Mouse (Mus musculus) layer of hippocampus, adult 9-10 months (tissue): ENCODE data around the gene Hspa1l.
"Not testable (repeated sequence)": the region's sequence is repeated elsewhere in the genome, so short reads cannot be mapped to it uniquely, and the experiment has no call there.

Experiments used
- DNase-seq: peaks from one replicate; pipeline ENCODE4 v3.0.0; 2022; ENCODE audit warnings: low spot score

The Hspa1l gene

DNA sequence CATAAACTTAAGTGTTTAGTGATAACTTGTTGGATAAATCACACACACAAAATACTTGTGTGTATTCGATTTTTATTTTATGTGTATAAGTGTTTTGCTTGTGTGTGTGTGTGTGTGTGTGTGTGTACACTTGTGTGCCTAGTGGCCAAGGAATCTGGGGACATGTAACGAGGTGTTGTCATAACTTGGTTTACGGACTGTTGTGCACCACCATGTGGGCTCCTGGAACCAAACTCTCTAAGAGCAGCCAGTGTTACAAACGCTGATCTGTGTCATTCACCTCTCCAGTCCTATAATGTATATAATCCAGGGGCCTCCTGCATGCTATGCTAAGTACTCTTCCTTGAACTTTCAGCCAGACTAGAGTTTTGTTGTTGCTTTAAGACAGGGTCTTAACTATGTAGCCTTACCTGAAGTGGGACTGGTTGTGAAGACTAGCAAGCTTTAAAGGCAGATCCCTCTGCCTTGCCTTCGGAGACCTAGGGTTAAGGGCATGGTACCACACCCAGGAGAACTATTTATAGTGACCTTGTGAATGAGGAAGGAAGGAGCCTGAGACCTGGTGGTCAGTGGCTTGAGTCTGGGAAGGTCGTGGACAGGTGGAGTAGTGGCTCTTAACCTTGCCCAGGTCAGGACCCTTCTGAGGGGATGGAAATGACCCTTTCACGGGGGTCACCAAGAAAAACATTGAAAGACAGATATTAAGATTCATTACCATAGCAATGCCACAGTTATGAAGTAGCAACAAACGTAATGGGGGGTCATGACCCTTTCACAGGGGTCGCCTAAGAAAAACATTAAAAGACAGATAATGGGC, 30.7 kb downstream of the Hspa1l start:
- DNase-seq: no peak

DNA sequence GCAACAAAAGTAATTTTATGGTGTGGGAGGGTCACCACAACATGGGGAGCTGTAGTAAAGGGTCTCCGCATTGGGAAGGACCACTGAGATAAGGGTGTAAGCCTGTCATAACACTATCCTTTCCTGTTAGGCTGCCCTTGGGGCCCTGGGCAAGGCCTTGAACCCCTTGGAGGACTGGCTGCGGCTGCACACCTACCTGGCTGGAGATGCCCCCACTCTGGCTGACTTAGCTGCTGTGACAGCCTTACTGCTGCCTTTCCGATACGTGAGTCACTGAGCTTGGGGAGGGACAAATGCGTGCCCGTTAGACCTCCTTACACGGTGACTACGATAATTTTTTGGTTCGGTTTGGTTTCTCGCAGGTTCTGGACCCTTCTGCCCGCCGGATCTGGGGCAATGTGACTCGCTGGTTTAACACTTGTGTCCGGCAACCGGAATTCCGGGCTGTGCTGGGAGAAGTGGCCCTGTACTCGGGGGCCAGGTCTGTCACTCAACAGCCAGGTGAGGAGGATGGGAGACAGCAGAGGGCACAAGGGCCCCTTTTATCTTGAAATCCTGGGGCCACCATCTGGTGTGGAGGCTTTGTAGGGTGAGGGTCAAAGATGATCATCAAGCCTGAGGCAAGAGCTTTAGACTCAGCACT, 31.7 kb downstream of the Hspa1l start:
- no peak for DNase-seq

DNA sequence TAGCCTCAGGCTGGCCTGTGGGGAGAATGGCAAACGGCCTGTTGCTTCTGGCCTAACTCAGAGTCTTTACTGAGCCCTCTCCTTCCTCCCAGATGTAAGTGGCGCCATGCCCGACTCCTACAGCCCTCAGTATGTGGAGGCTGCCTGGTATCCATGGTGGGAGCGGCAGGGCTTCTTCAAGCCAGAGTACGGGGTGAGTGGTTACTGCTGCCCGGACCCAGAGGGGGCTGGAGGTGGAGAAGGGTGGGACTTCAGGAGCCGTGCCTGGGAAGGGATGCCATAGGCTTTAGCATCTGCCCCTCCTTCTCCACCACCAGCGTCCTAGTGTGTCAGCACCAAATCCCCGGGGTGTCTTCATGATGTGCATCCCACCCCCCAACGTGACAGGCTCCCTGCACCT, 32.7 kb downstream of the Hspa1l start:
- DNase-seq: no peak

DNA sequence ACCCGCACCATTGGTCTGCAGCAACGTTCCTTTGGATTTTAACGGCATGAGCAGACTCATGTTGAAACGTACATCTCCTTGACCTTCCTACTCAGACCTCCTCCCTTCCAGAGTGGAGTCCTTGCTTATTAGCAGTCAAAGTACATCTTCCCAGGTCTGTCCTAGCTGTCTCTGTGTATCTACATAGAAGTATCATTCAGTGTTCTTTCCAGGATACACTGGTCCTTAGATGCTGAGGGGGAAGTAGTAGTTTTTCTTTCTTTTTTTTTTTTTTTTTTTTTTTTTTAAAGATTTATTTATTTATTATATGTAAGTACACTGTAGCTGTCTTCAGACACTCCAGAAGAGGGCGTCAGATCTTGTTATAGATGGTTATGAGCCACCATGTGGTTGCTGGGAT, 33.4 kb downstream of the Hspa1l start:
- DNase-seq: not testable (repeated sequence)

DNA sequence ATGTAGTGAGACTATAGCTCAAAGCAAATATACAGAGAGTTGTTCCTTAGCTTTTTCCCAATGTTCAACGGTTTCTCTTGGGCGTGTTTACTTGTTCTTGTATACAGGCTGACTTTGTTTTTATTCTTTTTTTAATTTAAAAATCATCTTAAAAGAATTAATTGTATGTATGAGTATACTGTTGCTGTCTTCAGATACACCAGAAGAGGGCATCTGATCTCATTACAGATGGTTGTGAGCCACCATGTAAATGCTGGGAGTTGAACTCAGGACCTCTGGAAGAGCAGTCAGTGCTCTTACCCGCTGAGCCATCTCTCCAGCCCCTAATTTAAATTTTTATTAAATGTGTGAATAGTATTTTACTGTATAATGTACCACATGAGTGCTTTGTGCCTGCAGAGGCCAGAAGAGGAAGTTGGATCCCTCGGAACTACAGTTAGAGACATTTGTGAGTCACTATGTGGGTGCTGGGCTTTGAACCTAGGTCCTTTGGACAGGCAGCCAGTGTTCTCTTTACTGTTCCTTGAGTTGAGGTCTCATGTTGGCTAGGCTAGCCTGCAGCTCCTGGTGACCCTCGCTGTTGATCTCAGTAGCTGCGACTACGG, 35.0 kb downstream of the Hspa1l start:
- no peak for DNase-seq

DNA sequence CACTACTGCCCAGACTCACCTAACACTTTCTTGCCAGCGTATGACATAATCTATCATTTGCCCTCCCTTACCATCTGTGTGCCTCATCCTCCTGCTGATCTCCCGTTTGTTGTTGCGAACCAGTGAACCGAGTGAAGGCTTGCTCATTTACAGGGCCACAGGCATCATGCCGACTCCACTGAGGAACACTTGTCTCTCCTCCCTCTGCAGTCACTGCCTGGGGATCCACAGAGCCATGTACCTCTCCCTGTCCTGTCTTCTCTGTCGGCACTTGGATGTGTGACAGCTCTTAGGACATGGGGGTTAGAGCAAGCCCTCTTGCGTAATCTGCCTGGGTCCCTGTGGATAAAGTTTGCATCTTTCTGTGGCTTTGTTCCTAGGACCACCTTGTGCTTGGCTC, 37.1 kb downstream of the Hspa1l start:
- DNase-seq: no peak

DNA sequence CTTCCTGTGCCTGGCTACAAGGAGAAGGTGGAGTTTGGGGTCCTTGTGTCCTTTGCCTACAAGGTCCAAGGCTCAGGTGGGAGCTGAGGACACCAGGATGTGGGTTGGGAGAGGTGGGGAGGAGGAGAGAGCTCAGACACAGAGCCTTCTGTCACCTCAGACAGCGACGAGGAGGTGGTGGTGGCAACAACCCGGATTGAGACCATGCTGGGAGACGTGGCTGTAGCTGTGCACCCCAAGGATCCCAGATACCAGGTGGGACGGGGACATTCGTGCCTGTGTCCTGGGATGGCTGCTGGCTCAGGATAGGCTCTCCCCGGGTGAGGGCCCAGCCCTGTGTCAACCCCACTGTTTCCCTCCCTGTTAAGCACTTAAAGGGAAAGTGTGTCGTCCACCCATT, 38.9 kb downstream of the Hspa1l start:
- DNase-seq: no peak

DNA sequence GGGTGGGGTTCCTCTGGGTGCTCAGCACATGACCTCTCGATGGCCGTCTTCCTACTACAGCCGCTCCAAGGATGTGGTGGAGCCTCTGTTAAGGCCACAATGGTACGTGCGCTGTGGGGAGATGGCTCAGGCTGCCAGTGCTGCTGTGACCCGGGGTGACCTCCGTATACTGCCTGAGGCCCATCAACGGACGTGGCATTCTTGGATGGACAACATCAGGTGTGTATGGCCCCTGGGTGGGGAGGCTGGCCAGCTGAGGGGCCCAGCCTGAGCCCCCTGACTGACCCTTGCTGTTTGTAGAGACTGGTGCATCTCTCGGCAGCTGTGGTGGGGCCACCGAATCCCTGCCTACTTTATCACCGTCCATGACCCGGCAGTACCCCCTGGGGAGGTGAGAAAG, 39.9 kb downstream of the Hspa1l start:
- no peak for DNase-seq

DNA sequence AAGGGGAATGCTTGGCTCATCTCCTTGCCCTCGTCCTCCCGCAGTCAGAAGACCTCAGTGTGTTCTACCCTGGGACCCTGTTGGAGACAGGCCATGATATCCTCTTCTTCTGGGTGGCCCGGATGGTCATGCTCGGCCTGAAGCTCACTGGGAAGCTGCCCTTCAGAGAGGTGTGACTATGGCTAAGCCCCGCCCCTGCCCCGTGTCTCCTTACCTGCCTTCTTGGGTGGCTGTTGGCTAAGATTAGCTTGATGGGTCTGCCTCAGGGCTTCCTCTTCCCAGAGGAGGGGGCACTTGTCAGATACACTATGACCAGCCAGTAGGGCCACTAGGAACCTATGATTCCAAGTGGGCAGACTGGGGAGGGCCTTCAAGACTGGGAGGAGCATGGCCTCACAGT, 40.7 kb downstream of the Hspa1l start:
- no peak for DNase-seq

DNA sequence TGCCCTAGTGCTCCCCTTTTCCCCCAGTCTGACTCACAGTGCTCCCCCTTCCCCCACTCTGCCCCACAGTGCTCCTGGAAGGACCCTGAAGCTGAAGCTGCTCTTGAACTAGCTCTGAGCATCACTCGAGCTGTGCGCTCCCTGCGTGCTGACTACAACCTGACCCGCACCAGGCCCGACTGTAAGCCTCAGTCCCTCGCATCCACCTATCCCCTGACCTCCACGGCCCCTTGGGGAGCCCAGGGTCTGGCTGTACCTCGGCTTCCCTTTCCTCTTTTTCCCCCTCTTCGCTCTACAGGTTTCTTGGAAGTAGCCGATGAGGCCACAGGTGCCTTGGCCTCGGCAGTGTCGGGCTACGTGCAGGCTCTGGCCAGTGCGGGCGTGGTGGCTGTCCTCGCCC, 42.8 kb downstream of the Hspa1l start:
- no peak for DNase-seq

DNA sequence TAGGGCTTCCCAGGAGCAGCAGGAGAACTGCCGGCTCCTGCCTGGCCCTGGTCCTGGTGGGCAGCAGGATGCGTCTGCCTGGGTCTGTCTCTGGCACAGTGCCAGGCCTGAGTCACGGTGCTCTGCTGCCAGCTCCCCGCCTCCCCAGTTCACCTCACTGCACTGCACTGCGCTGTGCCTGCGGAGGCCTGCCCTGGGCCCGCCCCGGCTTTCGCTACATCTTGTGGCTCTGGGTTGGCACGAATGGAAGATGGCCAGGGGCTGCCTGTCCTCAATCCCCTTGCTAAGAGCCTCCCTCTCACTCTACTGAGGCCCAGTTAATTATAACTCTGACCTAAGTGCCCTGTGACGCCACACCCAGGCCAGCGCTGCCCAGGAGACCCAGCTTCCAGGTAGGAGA, 43.9 kb downstream of the Hspa1l start, which contains the start of gene Vwa7:
Gene Vwa7 (plus strand): TSS at position 204 of the 400 bp plus-strand sequence.
- no peak for DNase-seq

DNA sequence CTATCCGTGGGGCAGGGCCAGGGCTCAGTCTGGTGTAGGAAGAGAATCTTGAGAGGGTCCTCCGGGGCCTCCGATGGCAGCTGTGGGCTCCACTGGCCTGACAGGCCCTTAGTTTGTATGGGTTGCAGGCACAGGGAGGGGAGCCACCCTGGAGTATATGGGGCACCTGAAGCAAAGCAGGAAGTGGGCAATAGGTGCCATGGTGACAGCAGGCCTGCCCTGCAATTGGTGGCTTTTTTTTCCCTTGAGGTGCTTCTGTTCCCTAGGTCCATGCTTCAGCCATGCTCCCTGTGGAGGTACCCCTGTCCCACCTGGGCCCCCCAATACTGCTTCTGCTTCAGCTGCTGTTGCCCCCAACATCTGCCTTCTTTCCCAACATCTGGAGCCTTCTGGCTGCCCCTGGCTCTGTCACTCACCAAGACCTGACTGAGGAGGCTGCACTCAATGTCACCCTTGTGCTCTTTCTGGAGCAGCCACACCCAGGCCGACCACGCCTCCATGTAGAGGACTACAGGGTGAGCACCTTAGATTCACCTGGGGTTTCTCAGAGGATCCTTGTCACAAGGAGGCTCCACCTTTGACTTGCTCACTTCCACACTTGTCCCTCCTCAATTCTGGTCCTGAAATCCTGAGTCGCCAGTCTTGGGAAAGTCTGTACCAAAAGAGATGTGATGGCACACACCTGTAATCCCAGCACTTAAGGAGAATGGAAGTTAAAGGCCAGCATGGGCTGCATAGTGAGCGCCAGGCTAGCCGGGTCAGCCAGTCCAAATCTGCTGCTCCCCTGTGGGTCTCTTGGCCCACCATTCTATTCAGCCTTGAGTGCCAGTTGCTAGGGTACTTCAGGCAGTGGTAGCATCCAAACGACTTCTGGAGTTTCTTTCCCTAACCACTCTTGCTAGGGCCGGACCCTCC, 44.5 kb downstream of the Hspa1l start:
- DNase-seq: no peak

DNA sequence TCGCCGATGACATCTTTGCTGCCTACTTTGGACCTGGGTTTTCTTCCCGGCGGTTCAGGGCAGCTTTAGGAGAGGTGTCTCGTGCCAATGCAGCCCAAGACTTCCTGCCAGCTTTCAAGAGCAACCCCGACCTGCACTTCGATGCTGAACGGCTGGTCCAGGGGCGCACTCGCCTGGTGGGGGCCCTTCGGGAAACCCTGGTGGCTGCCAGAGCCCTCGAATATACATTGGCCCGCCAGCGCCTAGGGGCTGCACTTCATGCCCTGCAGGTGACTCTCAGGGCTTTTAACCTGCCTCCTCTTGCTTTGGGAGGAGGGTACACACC, 45.2 kb downstream of the Hspa1l start:
- DNase-seq: no peak

DNA sequence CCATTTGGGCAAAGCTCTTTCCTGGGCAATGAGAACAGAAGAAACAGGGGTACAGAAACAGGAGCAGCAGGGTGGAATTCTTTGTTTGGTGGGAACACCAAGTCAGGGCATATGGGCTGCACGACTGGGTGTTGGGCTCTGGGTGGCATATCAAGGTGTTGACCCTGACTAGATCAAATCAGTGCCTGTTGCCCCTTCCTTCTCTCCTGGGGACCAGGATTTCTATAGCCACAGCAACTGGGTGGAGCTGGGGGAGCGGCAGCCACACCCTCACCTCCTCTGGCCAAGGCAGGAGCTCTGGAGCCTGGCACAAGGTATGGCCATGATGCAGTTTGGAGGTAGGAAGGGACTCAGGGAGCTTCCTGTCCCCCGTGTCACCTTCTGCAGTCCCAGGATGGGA, 45.7 kb downstream of the Hspa1l start:
- DNase-seq: no peak

DNA sequence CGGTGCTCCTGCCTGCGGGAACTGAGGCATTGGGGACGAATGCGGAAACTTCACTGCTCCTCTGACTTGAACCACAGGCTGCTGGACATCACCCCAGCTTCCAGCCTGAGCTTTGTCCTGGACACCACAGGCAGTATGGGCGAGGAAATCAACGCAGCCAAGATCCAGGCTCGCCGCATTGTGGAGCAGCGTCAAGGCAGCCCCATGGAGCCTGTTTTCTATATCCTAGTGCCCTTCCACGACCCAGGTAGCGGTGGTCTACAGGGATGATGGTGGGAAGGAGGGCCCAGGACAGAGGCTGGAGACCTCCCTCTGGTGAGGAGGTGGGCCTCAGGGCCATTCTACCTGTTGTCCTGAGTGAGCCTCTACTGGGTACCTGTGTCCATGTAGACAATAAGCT, 47.4 kb downstream of the Hspa1l start:
- no peak for DNase-seq

DNA sequence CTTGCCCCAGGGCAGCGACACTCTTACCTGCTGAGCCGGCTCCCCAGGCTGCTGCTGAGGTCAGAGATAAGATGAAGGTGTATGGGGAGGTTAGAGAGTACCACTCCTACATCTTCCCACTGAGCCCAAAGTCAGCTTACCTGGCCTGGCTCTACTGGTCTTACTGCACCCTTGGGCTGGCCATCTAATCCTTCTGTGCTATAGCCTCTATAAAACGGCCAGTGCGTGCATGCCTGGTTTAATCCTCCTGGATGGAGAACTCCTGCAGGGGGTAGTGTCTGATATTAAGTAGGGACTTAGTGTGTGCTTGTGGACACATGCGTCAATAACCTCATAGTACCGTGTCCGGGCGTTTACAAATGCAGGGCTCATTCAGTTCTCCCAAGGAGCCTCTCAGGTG, 48.0 kb downstream of the Hspa1l start:
- DNase-seq: no peak

DNA sequence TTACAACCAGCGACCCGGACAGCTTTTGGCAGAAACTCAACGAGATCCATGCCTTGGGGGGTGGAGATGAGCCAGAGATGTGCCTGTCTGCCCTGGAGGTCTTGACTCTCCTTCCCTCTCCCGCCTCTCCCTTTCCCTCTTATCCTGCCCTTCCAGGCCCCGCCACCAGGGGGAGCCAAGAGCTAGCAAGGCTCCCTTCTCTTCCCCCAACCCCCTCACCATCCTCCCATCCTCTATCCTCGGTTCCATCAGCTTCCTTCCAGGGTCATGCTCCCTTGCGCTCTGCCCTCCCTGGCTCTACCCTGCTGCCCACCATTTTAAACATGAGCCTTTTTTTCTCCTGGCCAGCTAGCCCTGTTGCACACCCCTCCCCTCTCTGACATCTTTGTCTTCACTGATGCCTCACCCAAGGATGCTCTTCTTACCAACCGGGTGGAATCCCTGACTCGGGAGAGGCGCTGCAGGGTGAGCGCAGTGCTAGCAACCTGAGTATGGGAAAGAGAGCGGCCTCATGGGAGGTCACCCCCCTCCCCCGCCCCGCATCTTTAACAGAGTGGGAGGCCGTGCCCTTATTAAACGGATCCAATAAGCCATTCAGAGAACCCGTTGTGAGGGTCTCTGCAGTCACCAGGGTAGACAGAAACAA, 48.8 kb downstream of the Hspa1l start:
- peak; percentile 71 for DNase-seq

DNA sequence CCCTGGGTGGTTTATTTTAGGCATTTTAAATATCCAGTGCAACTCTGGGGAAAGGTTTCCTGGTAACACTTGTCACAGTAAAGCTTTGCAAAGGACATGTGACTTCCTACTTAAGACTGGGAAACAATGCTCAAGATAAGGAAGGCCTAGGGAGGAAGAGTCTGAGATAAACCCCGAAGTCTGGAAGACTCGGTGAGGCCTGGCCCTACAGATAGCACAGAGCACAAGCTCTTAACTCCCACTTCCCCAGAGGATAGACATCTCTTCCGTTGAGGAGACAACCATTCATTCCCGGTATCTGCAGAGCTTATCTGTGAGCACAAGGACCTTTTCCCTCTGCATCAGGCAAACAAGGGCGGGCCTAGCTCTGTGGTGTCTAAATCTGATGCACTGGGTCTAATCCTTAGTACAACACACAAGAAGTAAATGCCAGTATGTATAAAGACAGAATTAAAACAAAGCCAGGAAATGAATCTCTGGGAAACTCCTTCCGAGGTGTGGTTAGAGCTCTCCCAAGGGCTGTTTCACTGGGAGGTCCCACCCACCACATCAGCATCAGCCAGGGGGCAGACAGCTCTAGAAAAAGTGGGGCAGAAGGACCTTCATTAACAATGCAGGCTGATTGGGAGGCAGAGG, 49.5 kb downstream of the Hspa1l start:
- no peak for DNase-seq

DNA sequence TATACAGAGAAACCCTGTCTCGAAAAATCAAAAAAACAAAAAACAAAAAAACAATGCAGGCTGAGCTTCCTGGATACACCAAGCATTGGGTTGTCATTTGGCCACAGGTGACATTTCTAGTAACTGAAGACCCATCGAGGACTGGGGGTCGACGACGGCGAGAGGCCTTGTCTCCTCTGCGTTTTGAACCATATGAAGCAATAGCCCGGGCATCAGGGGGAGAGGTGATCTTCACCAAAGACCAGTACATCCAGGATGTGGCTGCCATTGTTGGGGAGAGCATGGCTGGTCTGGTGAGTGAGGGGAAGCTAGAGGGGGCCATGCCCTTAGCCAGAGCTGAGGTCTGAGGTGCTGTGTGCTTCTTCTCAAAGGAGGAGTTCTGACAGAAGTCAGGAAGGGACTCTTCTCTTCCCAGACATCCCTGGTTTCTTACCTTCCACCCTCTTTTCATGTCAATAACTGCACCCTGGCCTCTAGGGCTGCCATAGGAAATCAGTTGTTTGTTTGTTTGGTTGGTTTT, 50.1 kb downstream of the Hspa1l start:
- DNase-seq: no peak

DNA sequence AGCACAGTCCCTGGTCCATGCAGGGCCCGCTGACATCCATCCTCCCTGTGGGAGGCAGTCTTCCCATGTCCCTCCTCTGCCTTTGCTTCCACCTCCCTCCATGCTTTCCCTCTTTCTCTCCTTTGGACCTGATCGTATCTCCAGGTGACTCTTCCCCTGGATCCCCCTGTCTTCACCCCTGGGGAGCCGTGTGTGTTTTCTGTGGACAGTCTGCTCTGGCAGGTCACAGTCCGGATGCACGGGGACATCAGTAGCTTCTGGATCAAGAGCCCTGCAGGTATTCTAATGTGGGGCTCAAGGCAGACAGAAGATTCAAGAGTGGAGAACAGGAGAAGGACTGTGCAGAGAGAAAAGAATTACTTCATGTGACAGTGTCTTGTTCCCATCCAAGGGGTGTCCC, 50.7 kb downstream of the Hspa1l start:
- no peak for DNase-seq

DNA sequence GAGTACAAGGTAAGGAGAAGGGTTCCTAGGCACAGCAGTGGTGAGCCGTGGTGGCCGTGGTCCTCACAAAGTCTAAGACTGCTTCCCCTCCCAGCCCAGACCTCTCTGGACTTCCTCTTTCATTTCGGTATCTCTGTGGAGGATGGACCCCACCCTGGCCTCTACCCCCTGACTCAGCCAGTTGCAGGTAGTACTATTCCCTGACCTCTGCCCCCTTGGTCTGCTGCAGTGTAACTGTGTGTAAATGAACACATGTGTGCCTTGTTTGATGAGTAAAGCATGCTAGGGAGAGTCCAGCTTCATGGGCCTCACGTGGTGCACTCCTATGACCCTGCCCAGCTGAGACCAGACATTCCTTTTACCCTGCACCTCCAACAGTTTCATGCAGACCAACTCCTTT, 51.3 kb downstream of the Hspa1l start:
- DNase-seq: no peak
